Mouse (Mus musculus) hindlimb bud, embryonic 11.5 days (tissue): ENCODE results near the gene Kcnj3.

ENCODE experiments used
- DNase-seq: peaks from one replicate; pipeline ENCODE4 v3.0.0-alpha.2; 2012; ENCODE audit warnings: low read depth, low spot score; ENCODE audit errors: extremely low spot score

Gene Kcnj3

GRCm38 (mm10) chr2:55505712-55506111 lies 69.9 kb downstream of the Kcnj3 start:
- no peak for DNase-seq

- DNase-seq = no peak
These were observed 81.5 kb downstream of the Kcnj3 start for GRCm38 (mm10) chr2:55517297-55517696.

GRCm38 (mm10) chr2:55532738-55533491 lies 97.1 kb downstream of the Kcnj3 start:
- DNase-seq = no peak

- no peak for DNase-seq
These were observed 99.2 kb downstream of the Kcnj3 start for GRCm38 (mm10) chr2:55534946-55535345.

GRCm38 (mm10) chr2:55535482-55535881 lies 99.7 kb downstream of the Kcnj3 start:
- DNase-seq = no peak

GRCm38 (mm10) chr2:55547612-55548011 lies 111.8 kb downstream of the Kcnj3 start:
- no peak for DNase-seq

- no peak for DNase-seq
These were observed 122.7 kb downstream of the Kcnj3 start for GRCm38 (mm10) chr2:55558368-55558985.

- no peak for DNase-seq
These were observed 133.5 kb downstream of the Kcnj3 start for GRCm38 (mm10) chr2:55569291-55569690.

GRCm38 (mm10) chr2:55571425-55571824 lies 135.7 kb downstream of the Kcnj3 start:
- no peak for DNase-seq

GRCm38 (mm10) chr2:55580286-55580685 lies 144.5 kb downstream of the Kcnj3 start:
- no peak for DNase-seq

- DNase-seq = no peak
These were observed 155.6 kb downstream of the Kcnj3 start for GRCm38 (mm10) chr2:55591226-55591988.
